Mouse (Mus musculus) kidney, adult 9 months (tissue): Measurements from ENCODE around the gene Ccdc34.
A peak's percentile ranks its signal among the peaks of the same experiment; 100 is the strongest.

Source experiments
- DNase-seq: peaks from one replicate; pipeline ENCODE4 v3.0.0; 2022

Gene Ccdc34

GRCm38 (mm10) chr2:110004668-110005067 is 12.9 kb upstream of the Ccdc34 start:
- peak; percentile 66 for DNase-seq

GRCm38 (mm10) chr2:110005164-110005563 is 12.5 kb upstream of the Ccdc34 start:
- DNase-seq, result no peak

DNA sequence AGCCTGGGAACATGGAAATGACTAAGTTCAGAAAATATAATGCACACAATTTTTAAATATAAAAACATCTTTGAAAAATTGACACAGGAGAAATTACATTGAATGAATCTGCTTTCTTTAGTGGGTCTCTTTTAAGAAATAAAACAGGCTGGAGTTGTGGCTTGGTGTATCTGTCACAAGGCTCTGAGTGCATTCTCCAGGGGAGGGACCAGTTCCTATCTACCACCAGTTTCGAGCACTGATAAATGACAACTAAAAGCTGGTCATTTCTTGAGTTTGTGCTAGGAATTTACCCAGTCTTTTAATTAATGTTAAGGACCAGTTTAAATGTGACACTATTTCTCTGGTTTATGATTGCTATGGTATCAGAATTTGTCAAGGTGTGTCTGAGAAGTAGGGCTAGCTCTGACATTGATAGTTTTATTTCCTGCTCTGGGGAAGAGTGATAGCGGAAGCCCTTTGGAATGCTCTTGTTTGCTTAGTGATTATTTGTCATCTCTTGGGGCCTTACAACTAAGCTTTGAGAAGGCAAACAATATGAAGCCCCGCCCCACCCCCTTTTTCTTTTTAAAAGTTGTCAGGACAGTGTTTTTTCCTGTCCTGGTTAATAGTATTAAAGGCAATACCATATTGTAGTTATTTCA is 11.9 kb upstream of the Ccdc34 start:
- no peak for DNase-seq

GRCm38 (mm10) chr2:110007423-110008267 is 10.0 kb upstream of the Ccdc34 start:
- DNase-seq, result no peak

DNA sequence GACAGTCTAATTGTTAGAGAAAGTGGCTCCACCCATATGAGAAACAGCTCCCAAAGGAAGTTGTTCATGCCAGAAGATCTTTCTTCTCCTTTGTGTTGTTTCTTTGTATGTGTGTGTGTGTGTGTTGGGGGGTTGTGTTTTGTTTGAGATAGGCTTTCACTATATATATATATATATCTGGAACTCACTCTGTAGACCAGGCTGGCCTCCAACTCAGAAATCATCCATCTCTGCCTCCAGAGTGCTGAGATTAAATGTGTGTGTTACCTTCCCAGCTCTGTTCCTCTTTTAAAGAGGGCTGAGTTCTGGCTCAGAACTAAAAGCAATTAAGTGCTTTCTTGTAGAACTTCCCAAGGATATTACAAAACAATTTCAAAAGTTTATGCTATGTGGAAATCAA is 8.2 kb upstream of the Ccdc34 start:
- DNase-seq, result no peak

GRCm38 (mm10) chr2:110012184-110012725 is 5.4 kb upstream of the Ccdc34 start:
- no peak for DNase-seq

DNA sequence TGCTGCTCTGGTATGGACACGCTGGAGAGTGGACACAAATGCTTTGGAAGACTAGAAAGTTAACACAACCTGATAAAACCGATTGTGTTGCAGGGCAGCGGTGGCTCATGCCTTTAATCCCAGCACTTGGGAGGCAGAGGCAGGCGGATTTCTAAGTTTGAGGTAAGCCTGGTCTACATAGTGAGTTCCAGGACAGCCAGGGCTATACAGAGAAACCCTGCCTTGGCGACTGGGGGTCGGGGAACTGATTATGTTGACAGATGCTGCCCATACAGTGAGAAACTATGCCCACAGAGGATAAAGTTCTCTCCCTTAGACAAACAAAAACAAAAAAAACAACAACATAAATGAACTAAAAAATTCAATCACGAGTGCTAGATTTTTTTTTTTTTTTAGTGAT is 530 bp upstream of the Ccdc34 start:
- no peak for DNase-seq

- DNase-seq, result no peak
Measured at GRCm38 (mm10) chr2:110019656-110020055, 2.0 kb downstream of the Ccdc34 start.

- DNase-seq, result no peak
Measured at GRCm38 (mm10) chr2:110020430-110020829, 2.8 kb downstream of the Ccdc34 start.

DNA sequence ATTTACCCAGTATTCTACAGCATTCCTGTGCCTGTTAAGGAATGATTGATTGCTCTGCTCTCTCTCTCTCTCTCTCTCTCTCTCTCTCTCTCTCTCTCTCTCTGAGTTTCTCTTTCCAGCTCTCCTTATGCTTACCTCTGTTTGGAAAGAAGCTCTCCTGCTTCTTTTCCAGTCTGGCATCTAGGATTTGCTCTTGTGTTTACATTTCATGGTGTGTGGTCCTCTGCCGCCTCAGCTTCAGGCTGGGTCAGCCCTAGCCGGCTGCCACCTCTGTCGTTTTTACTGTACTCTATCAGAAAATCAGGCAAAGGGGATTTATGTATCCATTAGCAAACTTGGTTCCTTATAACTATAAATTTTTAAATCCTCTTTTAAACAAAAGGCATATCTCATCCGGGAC is 18.6 kb downstream of the Ccdc34 start:
- no peak for DNase-seq

DNA sequence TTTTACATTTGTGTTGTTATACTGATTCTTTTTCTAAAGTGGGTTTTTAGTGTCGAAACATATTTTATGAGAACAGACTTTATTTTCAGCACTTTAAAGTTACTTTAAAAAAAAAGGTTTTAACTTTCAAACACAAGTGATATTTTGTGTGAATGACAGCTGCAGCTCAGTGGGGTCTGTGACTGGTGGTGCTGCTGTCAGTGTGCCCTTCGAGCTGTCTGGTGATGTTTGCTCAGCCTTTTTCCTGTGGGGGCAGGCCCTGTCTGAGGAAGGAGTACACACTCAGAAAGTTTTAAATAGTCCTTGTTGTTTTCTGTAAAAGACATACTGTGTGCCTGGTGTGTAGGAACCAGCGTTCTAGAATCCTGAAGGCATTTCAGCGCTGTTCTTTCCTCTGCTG is 19.0 kb downstream of the Ccdc34 start:
- no peak for DNase-seq

DNA sequence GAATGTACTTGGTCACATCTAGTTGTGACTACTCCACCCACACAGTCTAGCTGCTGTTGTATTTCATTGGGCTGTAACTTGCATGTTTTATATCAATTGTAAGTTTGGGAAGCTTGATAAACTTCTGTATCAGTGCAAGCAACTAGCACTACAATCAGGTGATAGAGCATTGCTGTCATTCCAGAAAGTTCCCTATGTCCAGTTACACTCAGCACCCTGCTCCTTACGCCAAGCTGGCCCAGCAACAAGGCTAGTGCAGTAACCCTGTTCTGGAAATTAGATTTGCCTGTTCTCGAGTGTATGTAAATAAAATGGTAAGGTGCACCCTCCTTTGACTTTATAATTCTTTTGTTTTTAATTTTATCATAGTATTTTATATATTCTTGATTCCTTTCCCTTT is 19.6 kb downstream of the Ccdc34 start:
- no peak for DNase-seq

- no peak for DNase-seq
Measured at GRCm38 (mm10) chr2:110038341-110038740, 20.7 kb downstream of the Ccdc34 start.

- DNase-seq, result no peak
Measured at GRCm38 (mm10) chr2:110042861-110043760, 25.5 kb downstream of the Ccdc34 start.

DNA sequence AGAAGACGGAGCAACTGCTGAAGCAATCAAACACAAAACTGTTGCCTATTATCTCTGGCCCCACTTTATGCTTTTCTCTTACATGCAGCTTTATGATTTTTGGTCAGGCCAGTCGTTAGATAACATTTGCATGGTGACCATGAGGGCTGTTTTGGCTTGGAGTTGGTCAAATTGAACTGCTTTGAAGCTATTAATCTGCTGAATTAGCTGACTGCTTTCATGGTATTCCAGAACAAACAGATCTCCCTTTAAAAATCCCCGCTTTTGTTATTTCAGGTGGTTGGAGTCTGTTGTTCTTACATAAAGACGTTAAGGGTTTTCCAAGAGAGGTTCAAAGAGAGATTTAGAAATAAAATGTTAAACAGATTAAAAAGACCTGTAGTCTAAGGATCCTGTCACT is 40.8 kb downstream of the Ccdc34 start:
- DNase-seq, result no peak

- peak; percentile 67 for DNase-seq
Measured at GRCm38 (mm10) chr2:110063131-110063530, 45.5 kb downstream of the Ccdc34 start.

- DNase-seq, result no peak
Measured at GRCm38 (mm10) chr2:110068916-110069315, 51.3 kb downstream of the Ccdc34 start.

GRCm38 (mm10) chr2:110073023-110073422 is 55.4 kb downstream of the Ccdc34 start:
- no peak for DNase-seq

GRCm38 (mm10) chr2:110074646-110075452 is 57.2 kb downstream of the Ccdc34 start:
- DNase-seq, result no peak

DNA sequence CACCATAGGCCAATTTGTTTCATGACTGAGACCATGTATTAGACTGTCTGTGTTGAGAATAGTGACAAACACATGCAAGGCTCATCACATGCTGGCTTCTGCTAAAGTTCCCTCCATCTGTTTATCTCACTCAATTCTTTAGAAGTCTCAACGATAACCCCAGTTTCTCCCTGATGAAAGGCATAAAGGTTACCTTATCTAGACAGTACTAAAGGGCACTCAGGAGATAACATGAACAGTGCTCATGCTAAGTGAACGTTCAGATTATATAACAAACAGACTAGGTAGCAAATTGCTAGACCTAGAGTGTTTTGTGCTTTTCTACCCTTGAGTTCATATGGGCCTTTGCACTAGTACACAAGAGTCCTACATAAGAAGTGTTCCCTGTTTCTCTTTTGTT is 59.6 kb downstream of the Ccdc34 start:
- DNase-seq, result no peak

- DNase-seq, result no peak
Measured at GRCm38 (mm10) chr2:110077655-110078054, 60.0 kb downstream of the Ccdc34 start.

- no peak for DNase-seq
Measured at GRCm38 (mm10) chr2:110080532-110080931, 62.9 kb downstream of the Ccdc34 start.
